Mouse (Mus musculus): ENCODE data around the gene Olfr463.

Gene Olfr463

GRCm38 (mm10) chr11:87846968-87847600, 50.1 kb downstream of the Olfr463 start:
- DNase-seq: no peak

Data from thymus, postnatal 25 days (tissue).